ENCODE assay signal across 9 mouse cellular contexts in the genomic region with DNA sequence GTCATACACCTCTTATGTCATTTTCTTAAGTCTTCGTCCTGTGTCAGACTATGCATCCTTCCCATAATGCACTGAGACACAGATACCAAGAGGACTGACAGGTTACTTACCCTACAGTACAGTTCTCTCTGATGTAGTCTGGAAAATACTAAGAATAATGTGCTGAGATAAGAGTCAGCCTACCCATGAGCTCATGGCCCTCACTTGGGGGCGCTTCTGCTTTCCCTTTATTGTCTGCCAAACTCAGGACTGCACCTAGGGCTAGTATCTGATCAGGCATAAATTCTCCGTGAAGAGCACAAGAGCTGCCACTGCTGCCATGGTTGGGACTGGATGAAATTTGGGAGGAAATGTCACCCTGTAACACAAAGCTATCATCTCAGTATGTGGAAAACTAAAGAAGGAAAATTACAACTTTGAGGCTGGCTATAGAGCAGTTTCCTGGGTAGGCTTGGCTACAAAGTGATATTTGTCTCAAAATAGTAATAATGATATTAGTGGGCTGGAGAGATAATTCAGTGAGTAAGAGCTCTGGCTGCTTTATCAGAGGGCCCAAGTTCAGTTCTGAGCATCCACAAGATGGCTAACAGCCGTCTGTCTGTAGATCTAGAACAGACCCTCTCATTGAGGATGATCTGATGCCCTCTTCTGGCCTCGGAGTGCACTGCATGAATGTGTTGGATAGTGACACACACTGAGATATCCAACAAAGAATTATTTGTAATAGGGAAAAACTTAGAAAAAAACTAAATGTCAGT. TPM values are rescaled to one million over a fixed set of nuclear protein-coding genes. Genes with fewer than 3 reads are reported as not detected.
A peak's percentile ranks its signal among the peaks of the same experiment; 100 is the strongest.
DNase-seq lines count a peak whose midpoint lies in the region; ATAC-seq and TF ChIP-seq lines count a peak whose summit lies in the region.
"Had no signal": no experiment of that assay in that cellular context is flagged by ENCODE, and none has a peak within 500 bp of the region (broad histone marks: within the 10 kb centered on the region; RNA-seq: fewer than 3 reads in every experiment).

No protein-coding gene starts in this region.

- no peaks in the 10 kb centered on the region for H3K36me3 ChIP-seq in hindbrain, embryonic 11.5 days (ENCODE audit: control insufficient read depth, insufficient read depth, low read length)
- H3K36me3 ChIP-seq in hindbrain, embryonic 12.5 days = peaks cover 10% of the 10 kb centered on the region; the same call in 1 of the 2 replicates
- H3K36me3 ChIP-seq in G1E (replicated peaks) = peaks cover 65% of the 10 kb centered on the region
- H3K36me3 ChIP-seq in splenic B cell, adult 2 months (ENCODE audit: control insufficient read depth, insufficient read depth, low read length, poor library complexity, severe bottlenecking) = peaks cover 7% of the 10 kb centered on the region; the same call in 1 of the 2 replicates

- H3K4me3 ChIP-seq in hindbrain, embryonic 11.5 days (ENCODE audit: low read depth, low read length) = no peak overlapping the region
- H3K4me3 ChIP-seq in hindbrain, embryonic 12.5 days = no peak overlapping the region
- no peak overlapping the region for H3K4me3 ChIP-seq in G1E (ENCODE audit: low read depth, low read length)
- H3K4me3 ChIP-seq: embryonic facial prominence, embryonic 15.5 days had no signal

- DNase-seq in hindbrain, embryonic 11.5 days (ENCODE audit: low spot score) = peak; percentile 68
- peak; percentile 42 for DNase-seq in G1E (ENCODE audit: low spot score)
- DNase-seq in cerebellum, adult 18-20 months = peak; percentile 70 to 74
- peak; percentile 65 for DNase-seq in gastrocnemius, postnatal 14 days
- DNase-seq in layer of hippocampus, postnatal 25 days (ENCODE audit: extremely low spot score in 1 of 2, low spot score in 1 of 2) = peak; percentile 39 to 71
- DNase-seq in splenic B cell, adult 2 months (ENCODE audit: low read depth, low spot score) = peak; percentile 83

- H3K9me3 ChIP-seq in hindbrain, embryonic 11.5 days (ENCODE audit: control insufficient read depth, low read length) = no peaks in the 10 kb centered on the region
- H3K9me3 ChIP-seq in hindbrain, embryonic 12.5 days (replicated peaks) = no peaks in the 10 kb centered on the region
- no peaks in the 10 kb centered on the region for H3K9me3 ChIP-seq in G1E (replicated peaks)
- H3K9me3 ChIP-seq: embryonic facial prominence, embryonic 15.5 days had no signal

- intact Hi-C loops in gastrocnemius, postnatal 14 days (cut with DNase I; ENCODE audit: low total_unique reads) = loop anchor here (5.0 kb wide), 2 partner anchors 34 to 94 kb away; no protein-coding TSS in a partner anchor

- H3K27me3 ChIP-seq in hindbrain, embryonic 11.5 days (ENCODE audit: control insufficient read depth, insufficient read depth, low read length) = no peaks in the 10 kb centered on the region
- no peaks in the 10 kb centered on the region for H3K27me3 ChIP-seq in hindbrain, embryonic 12.5 days
- no peaks in the 10 kb centered on the region for H3K27me3 ChIP-seq in G1E (ENCODE audit: insufficient read depth, low read length)
- H3K27me3 ChIP-seq in splenic B cell, adult 2 months (ENCODE audit: control insufficient read depth, insufficient read depth, low read length, poor library complexity, severe bottlenecking) = no peaks in the 10 kb centered on the region
- H3K27me3 ChIP-seq: embryonic facial prominence, embryonic 15.5 days had no signal

- no peak for ATAC-seq in hindbrain, embryonic 11.5 days (ENCODE audit: low FRiP score)
- no peak for ATAC-seq in hindbrain, embryonic 12.5 days (ENCODE audit: low FRiP score)
- no peak; the same call in 1 of the 2 replicates for ATAC-seq in G1E (ENCODE audit: extremely low read depth, insufficient number of reproducible peaks, low FRiP score, poor library complexity, severe bottlenecking)
- peak; percentile 79 for ATAC-seq in megakaryocyte, adult 5-6 weeks (ENCODE audit: poor library complexity, severe bottlenecking)

- H3K27ac ChIP-seq in hindbrain, embryonic 11.5 days (ENCODE audit: low read depth, low read length) = no peak overlapping the region
- no peak overlapping the region for H3K27ac ChIP-seq in hindbrain, embryonic 12.5 days
- H3K27ac ChIP-seq: embryonic facial prominence, embryonic 15.5 days had no signal

- H3K9ac ChIP-seq in hindbrain, embryonic 11.5 days (ENCODE audit: low read depth, low read length) = no peak overlapping the region
- no peak overlapping the region for H3K9ac ChIP-seq in hindbrain, embryonic 12.5 days
- H3K9ac ChIP-seq: embryonic facial prominence, embryonic 15.5 days had no signal

- WGBS in hindbrain, embryonic 11.5 days = 59% methylated on average over 5 of the region's 5 CpGs
- WGBS in hindbrain, embryonic 12.5 days = 59% methylated on average over 5 of the region's 5 CpGs

- peak; percentile 43; the same call in 1 of the 2 replicates for TF ChIP-seq CTCF in G1E (IDR thresholded peaks at IDR 0.05; ENCODE audit: low read depth, low read length)

- H3K4me1 ChIP-seq in hindbrain, embryonic 11.5 days (replicated peaks; ENCODE audit: control insufficient read depth, insufficient read depth, low read length) = no peaks in the 10 kb centered on the region
- H3K4me1 ChIP-seq in hindbrain, embryonic 12.5 days = peaks cover 2% of the 10 kb centered on the region; the same call in 1 of the 2 replicates
- H3K4me1 ChIP-seq in G1E (ENCODE audit: insufficient read depth, low read depth, low read length) = peaks cover 57% of the 10 kb centered on the region

- no peak overlapping the region for H3K4me2 ChIP-seq in hindbrain, embryonic 11.5 days (replicated peaks; ENCODE audit: low read depth, low read length)
- no peak overlapping the region for H3K4me2 ChIP-seq in hindbrain, embryonic 12.5 days (replicated peaks)
- H3K4me2 ChIP-seq: embryonic facial prominence, embryonic 15.5 days had no signal

RNA-seq across cellular contexts. Expression of a gene that starts 21.8 kb away (rescaled TPM):
- 24.9 and 34.4 TPM in 2 replicates for polyA plus RNA-seq in hindbrain, embryonic 11.5 days (2014; fragmentation: Nextera tagmentation; extraction: Ambion mirVana)
- polyA plus RNA-seq in hindbrain, embryonic 12.5 days (2016; fragmentation: Nextera tagmentation; extraction: Ambion mirVana) = 22.3 and 30.3 TPM in 2 replicates
- total RNA-seq in G1E (2014; fragmentation: Nextera tagmentation) = not detected in 2 replicates
- total RNA-seq in G1E (2017) = 0.46 and 0.49 TPM in 2 replicates
- not detected in 2 replicates for polyA plus RNA-seq in G1E (2012)
- not detected for total RNA-seq in gastrocnemius, postnatal 14 days (2021)
- total RNA-seq in layer of hippocampus, postnatal 25 days (2021) = not detected
- total RNA-seq in megakaryocyte, adult 5-6 weeks (2015) = not detected in 2 replicates
- not detected in 2 replicates for total RNA-seq in megakaryocyte, adult 5-6 weeks (2017)

RNA-seq across cellular contexts. Expression of a gene that starts 42.8 kb away (rescaled TPM):
- polyA plus RNA-seq in hindbrain, embryonic 11.5 days (2014; fragmentation: Nextera tagmentation; extraction: Ambion mirVana) = 22.9 and 30.8 TPM in 2 replicates
- polyA plus RNA-seq in hindbrain, embryonic 12.5 days (2016; fragmentation: Nextera tagmentation; extraction: Ambion mirVana) = 38.7 and 41.9 TPM in 2 replicates
- total RNA-seq in G1E (2014; fragmentation: Nextera tagmentation) (23.4 and 28.1 TPM in 2 replicates), G1E (2017) (23.0 and 26.3 TPM in 2 replicates)
- 62.6 and 63.4 TPM in 2 replicates for polyA plus RNA-seq in G1E (2012)
- total RNA-seq in gastrocnemius, postnatal 14 days (2021) = 10 to 100 TPM; 58.1 to 67.2 TPM
- 1 to 10 TPM; 8.0 to 8.1 TPM for total RNA-seq in layer of hippocampus, postnatal 25 days (2021)
- total RNA-seq in megakaryocyte, adult 5-6 weeks (2015) = 13.5 and 15.2 TPM in 2 replicates
- 13.0 and 17.4 TPM in 2 replicates for total RNA-seq in megakaryocyte, adult 5-6 weeks (2017)

RNA-seq across cellular contexts. Expression of a gene that starts 58.5 kb away (rescaled TPM):
- polyA plus RNA-seq in hindbrain, embryonic 11.5 days (2014; fragmentation: Nextera tagmentation; extraction: Ambion mirVana) = 46.8 and 57.2 TPM in 2 replicates
- 57.5 and 62.0 TPM in 2 replicates for polyA plus RNA-seq in hindbrain, embryonic 12.5 days (2016; fragmentation: Nextera tagmentation; extraction: Ambion mirVana)
- total RNA-seq in G1E (2014; fragmentation: Nextera tagmentation) (12.2 and 12.5 TPM in 2 replicates), G1E (2017) (14.3 and 16.0 TPM in 2 replicates)
- polyA plus RNA-seq in G1E (2012) = 32.8 and 32.9 TPM in 2 replicates
- total RNA-seq in gastrocnemius, postnatal 14 days (2021) = 10 to 100 TPM; 12.2 to 12.7 TPM
- total RNA-seq in layer of hippocampus, postnatal 25 days (2021) = 10 to 100 TPM; 26.8 to 30.9 TPM
- 12.5 and 14.0 TPM in 2 replicates for total RNA-seq in megakaryocyte, adult 5-6 weeks (2015)
- total RNA-seq in megakaryocyte, adult 5-6 weeks (2017) = 13.3 and 19.9 TPM in 2 replicates
